Mouse (Mus musculus) thymus, adult 2 months (tissue): Measurements from ENCODE around the gene Celf5.

ENCODE experiments used
- CTCF ChIP-seq: fragments of 200-500 bp; IDR thresholded peaks from 2 replicates; pipeline ENCODE4 v1.5.1; 2012; ENCODE audit warnings: mild to moderate bottlenecking, control low read depth, low read length, moderate library complexity, borderline replicate concordance; ENCODE audit not compliant: control insufficient read depth, poor library complexity, insufficient read depth; ENCODE audit errors: extremely low read depth
- POLR2A ChIP-seq: fragments of 200-500 bp; IDR thresholded peaks from 2 replicates; pipeline ENCODE4 v1.6.1; 2012; ENCODE audit warnings: mild to moderate bottlenecking, low read length, control low read depth, moderate library complexity; ENCODE audit not compliant: control insufficient read depth, poor library complexity, insufficient read depth; ENCODE audit errors: extremely low read depth

- no peak for TF ChIP-seq CTCF
- TF ChIP-seq POLR2A, result no peak
Observed at GRCm38 (mm10) chr10:81495616-81496263, 13.2 kb upstream of the Celf5 start.
